Mouse (Mus musculus): ENCODE results near the gene Sfxn3.

The Sfxn3 gene

GRCm38 (mm10) chr19:45047417-45047934 is at the start of gene Sfxn3:
Gene Sfxn3 (plus strand): TSS chr19:45047503.
- peak; percentile 75 for ATAC-seq (ENCODE audit: low TSS enrichment)

GRCm38 (mm10) chr19:44997786-44998185 is 49.5 kb upstream of the Sfxn3 start:
- ATAC-seq (ENCODE audit: low TSS enrichment): no peak

- ATAC-seq (ENCODE audit: low TSS enrichment): no peak
These were observed 47.7 kb upstream of the Sfxn3 start for GRCm38 (mm10) chr19:44999647-45000046.

- ATAC-seq (ENCODE audit: low TSS enrichment): no peak
These were observed 45.0 kb upstream of the Sfxn3 start for GRCm38 (mm10) chr19:45002301-45002700.

- no peak for ATAC-seq (ENCODE audit: low TSS enrichment)
These were observed 43.4 kb upstream of the Sfxn3 start for GRCm38 (mm10) chr19:45003740-45004516.

- no peak for ATAC-seq (ENCODE audit: low TSS enrichment)
These were observed 41.9 kb upstream of the Sfxn3 start, which contains the start of gene Twnk for GRCm38 (mm10) chr19:45005444-45005843. Gene Twnk (plus strand): TSS chr19:45005663.

- peak; percentile 90 for ATAC-seq (ENCODE audit: low TSS enrichment)
These were observed 41.2 kb upstream of the Sfxn3 start, which contains the start of gene Mrpl43 for GRCm38 (mm10) chr19:45005957-45006712. Gene Mrpl43 (minus strand): TSS chr19:45006442.

- no peak for ATAC-seq (ENCODE audit: low TSS enrichment)
These were observed 40.3 kb upstream of the Sfxn3 start for GRCm38 (mm10) chr19:45007021-45007420.

GRCm38 (mm10) chr19:45007425-45008191 is 39.7 kb upstream of the Sfxn3 start:
- ATAC-seq (ENCODE audit: low TSS enrichment): no peak

- ATAC-seq (ENCODE audit: low TSS enrichment): no peak
These were observed 36.7 kb upstream of the Sfxn3 start for GRCm38 (mm10) chr19:45010646-45011045.

- no peak for ATAC-seq (ENCODE audit: low TSS enrichment)
These were observed 35.1 kb upstream of the Sfxn3 start for GRCm38 (mm10) chr19:45012219-45012618.

- ATAC-seq (ENCODE audit: low TSS enrichment): peak; percentile 7; the same call in 1 of the 2 replicates
These were observed 34.7 kb upstream of the Sfxn3 start for GRCm38 (mm10) chr19:45012636-45013035.

- ATAC-seq (ENCODE audit: low TSS enrichment): no peak
These were observed 33.6 kb upstream of the Sfxn3 start for GRCm38 (mm10) chr19:45013581-45014225.

GRCm38 (mm10) chr19:45014335-45014971 is 32.9 kb upstream of the Sfxn3 start, which contains the start of gene Lzts2:
Gene Lzts2 (plus strand): TSS chr19:45014414.
- ATAC-seq (ENCODE audit: low TSS enrichment): no peak

GRCm38 (mm10) chr19:45014981-45015402 is 32.3 kb upstream of the Sfxn3 start:
- no peak for ATAC-seq (ENCODE audit: low TSS enrichment)

GRCm38 (mm10) chr19:45015518-45016281 is 31.6 kb upstream of the Sfxn3 start:
- 0 out of 2 replicates have a peak, but pooled peaks have one; percentile 0 for ATAC-seq (ENCODE audit: low TSS enrichment)

GRCm38 (mm10) chr19:45016341-45017215 is 30.7 kb upstream of the Sfxn3 start:
- peak; percentile 58 for ATAC-seq (ENCODE audit: low TSS enrichment)

GRCm38 (mm10) chr19:45017216-45017771 is 30.0 kb upstream of the Sfxn3 start:
- ATAC-seq (ENCODE audit: low TSS enrichment): no peak
